Mouse (Mus musculus): ENCODE results near the gene Zfhx3. TPM values are rescaled to one million over a fixed set of nuclear protein-coding genes. Genes with fewer than 3 reads are reported as not detected.

Gene Zfhx3
- polyA plus RNA-seq, 1 experiment from 2014 or later: 8.2 TPM

DNA sequence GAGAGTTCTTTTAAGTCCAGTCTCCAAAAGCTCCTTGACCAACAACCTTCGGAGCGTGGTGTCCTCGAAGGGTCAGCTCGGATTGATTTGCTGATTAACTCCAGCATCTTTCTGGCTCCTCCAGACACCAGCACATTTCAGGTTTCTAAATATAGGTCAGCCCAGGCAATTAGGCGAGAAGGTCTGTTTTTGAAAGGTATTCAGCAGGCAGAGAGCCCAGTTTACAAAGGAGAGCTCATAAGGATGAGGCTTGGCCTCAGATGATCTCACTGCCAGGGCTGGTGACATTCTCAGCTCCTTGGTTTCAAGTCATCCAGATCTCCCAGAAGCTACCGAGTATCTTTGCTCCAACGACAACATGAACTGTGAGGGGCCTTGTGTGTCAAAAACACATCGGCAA is 535.7 kb downstream of the Zfhx3 start:
- no peaks in the 10 kb centered on the region for H3K36me3 ChIP-seq (ENCODE audit: insufficient read depth, low read length)
- no peaks in the 10 kb centered on the region for H3K9me3 ChIP-seq (ENCODE audit: low read length)
- no peak overlapping the region for H3K4me2 ChIP-seq (replicated peaks; ENCODE audit: low read depth, low read length)
- no peak for DNase-seq (ENCODE audit: low spot score)
- no peaks in the 10 kb centered on the region for H3K27me3 ChIP-seq (replicated peaks; ENCODE audit: insufficient read depth, low read length)
- TF ChIP-seq EP300 (IDR thresholded peaks at IDR 0.05): no peak
- no peak for TF ChIP-seq CTCF (IDR thresholded peaks at IDR 0.05)
- WGBS: 85% methylated on average over 8 of the region's 8 CpGs
- no peak for ATAC-seq
- no peaks in the 10 kb centered on the region for H3K4me1 ChIP-seq (ENCODE audit: insufficient read depth, low read depth, low read length)
- H3K4me3 ChIP-seq (ENCODE audit: low read depth, low read length): no peak overlapping the region
- H3K27ac ChIP-seq (ENCODE audit: low read length): no peak overlapping the region
- no peak overlapping the region for H3K9ac ChIP-seq (replicated peaks; ENCODE audit: low read depth)

DNA sequence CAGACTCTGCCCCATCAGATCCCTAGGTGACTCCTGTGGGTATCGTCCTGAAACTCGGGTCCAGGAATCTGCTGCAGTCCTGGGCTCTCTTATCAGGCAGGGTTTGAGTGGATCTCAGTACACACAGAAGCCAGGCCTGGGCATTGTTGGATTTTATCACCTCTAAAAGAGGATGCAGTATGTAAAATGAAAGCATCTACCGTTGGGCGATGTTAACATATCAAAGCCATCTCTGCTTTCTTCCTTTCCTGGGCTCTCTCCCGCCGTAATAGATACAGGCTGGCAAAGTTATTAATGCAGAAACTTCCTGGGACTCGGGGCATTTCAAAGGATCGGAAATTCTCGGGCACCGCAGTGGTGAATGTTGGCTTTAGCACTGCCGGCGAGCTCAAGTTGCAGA is 537.7 kb downstream of the Zfhx3 start:
- no peak for DNase-seq (ENCODE audit: low spot score)
- no peaks in the 10 kb centered on the region for H3K4me1 ChIP-seq (ENCODE audit: insufficient read depth, low read depth, low read length)
- no peak for TF ChIP-seq CTCF (IDR thresholded peaks at IDR 0.05)
- no peak for TF ChIP-seq EP300 (IDR thresholded peaks at IDR 0.05)
- H3K27ac ChIP-seq (ENCODE audit: low read length): no peak overlapping the region
- no peak overlapping the region for H3K4me2 ChIP-seq (replicated peaks; ENCODE audit: low read depth, low read length)
- no peak for ATAC-seq
- H3K9ac ChIP-seq (replicated peaks; ENCODE audit: low read depth): no peak overlapping the region
- H3K27me3 ChIP-seq (replicated peaks; ENCODE audit: insufficient read depth, low read length): no peaks in the 10 kb centered on the region
- 71% methylated on average over 12 of the region's 12 CpGs for WGBS
- H3K4me3 ChIP-seq (ENCODE audit: low read depth, low read length): no peak overlapping the region
- H3K9me3 ChIP-seq (ENCODE audit: low read length): no peaks in the 10 kb centered on the region
- no peaks in the 10 kb centered on the region for H3K36me3 ChIP-seq (ENCODE audit: insufficient read depth, low read length)

DNA sequence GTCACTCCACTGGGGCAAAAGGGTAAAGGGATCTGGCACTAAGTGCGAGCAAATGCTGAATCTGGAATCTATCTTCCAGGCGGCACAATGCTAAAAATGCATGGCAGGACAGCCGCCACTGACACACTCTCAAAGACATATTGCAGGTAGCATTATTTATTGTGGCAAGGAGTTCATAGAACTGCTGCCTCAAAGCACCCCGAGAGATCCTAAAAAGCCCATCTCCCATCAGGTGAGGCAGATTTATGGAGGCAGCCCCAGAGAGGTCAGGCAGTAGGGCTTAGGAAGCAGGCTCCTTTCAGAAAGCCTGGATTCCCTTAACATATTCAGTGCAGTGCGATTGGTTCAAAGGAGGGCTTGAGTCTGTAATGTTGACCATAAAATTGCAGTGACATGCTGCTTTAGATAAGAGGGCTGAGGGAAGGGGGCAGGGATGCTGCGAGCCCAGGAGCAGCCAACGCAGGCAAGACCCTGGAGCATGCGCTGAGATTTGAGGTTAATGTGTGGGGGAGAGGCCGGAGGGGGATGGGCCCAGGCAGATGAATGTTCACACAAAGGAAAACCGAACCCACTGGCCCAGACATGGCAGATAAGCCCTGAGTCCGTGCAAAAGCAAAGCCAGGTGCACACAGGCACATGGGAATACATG is 538.8 kb downstream of the Zfhx3 start:
- Histone ChIP-seq H3K9me3 (ENCODE audit: low read length) (no peaks in the 10 kb centered on the region), H3K4me2 (replicated peaks; ENCODE audit: low read depth, low read length) (no peak overlapping the region), H3K27me3 (replicated peaks; ENCODE audit: insufficient read depth, low read length) (no peaks in the 10 kb centered on the region), H3K27ac (ENCODE audit: low read length) (no peak overlapping the region), H3K9ac (replicated peaks; ENCODE audit: low read depth) (no peak overlapping the region), H3K4me1 (ENCODE audit: insufficient read depth, low read depth, low read length) (no peaks in the 10 kb centered on the region), H3K4me3 (ENCODE audit: low read depth, low read length) (no peak overlapping the region), H3K36me3 (ENCODE audit: insufficient read depth, low read length) (no peaks in the 10 kb centered on the region)
- DNase-seq (ENCODE audit: low spot score) (no peak), ATAC-seq (no peak)
- no peak for TF ChIP-seq EP300 (IDR thresholded peaks at IDR 0.05)
- no peak for TF ChIP-seq CTCF (IDR thresholded peaks at IDR 0.05)
- 47% methylated on average over 11 of the region's 11 CpGs for WGBS

DNA sequence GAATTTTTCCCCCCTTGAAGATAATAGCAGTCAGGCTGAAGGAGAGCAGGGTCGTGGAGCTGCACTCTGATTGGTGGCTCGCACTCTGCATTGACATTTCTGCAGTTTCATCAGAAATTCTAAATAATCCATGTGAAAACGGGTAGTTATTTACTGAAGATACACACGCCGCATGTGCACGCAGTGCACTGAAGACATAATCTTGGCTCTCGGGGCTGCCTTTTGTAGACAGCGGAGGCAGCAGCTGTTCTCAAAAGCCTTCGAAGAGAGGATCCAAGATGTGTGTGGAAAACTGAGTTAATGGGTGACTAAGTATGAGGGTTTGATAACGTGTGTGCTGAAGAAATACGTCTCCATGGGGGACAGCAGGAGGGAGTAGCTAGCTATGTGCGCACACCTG is 553.7 kb downstream of the Zfhx3 start:
- 39% methylated on average over 12 of the region's 12 CpGs for WGBS
- no peak for ATAC-seq
- H3K27ac ChIP-seq (ENCODE audit: low read length): no peak overlapping the region

DNA sequence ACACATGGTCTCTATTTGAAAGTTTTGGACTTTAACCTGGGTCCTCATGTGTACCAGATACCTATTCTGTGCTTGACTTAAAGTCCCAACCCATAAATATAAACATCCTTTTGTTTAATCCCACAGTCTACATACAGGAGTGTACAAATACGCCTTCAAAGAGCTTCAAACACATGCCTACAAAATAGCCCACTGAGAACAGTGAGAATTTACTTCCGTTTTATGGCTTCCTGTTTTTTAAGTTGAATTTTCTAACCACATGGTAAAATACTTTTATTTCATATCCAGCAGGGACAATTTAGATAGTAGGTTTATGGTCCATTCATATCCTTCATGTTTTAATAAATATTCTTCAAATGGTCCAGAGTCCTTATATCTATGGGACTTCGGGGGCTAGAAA is 564.3 kb downstream of the Zfhx3 start:
- H3K36me3 ChIP-seq (ENCODE audit: insufficient read depth, low read length): no peaks in the 10 kb centered on the region
- DNase-seq (ENCODE audit: low spot score): no peak
- no peak overlapping the region for H3K9ac ChIP-seq (replicated peaks; ENCODE audit: low read depth)
- H3K4me1 ChIP-seq (ENCODE audit: insufficient read depth, low read depth, low read length): no peaks in the 10 kb centered on the region
- 81% methylated on average over 3 of the region's 3 CpGs for whole genome bisulfite sequencing
- no peak overlapping the region for H3K27ac ChIP-seq (ENCODE audit: low read length)
- no peak for ATAC-seq
- H3K4me3 ChIP-seq (ENCODE audit: low read depth, low read length): no peak overlapping the region
- H3K9me3 ChIP-seq (ENCODE audit: low read length): no peaks in the 10 kb centered on the region
- H3K4me2 ChIP-seq (replicated peaks; ENCODE audit: low read depth, low read length): no peak overlapping the region
- no peak for TF ChIP-seq EP300 (IDR thresholded peaks at IDR 0.05)
- no peak for TF ChIP-seq CTCF (IDR thresholded peaks at IDR 0.05)
- H3K27me3 ChIP-seq (replicated peaks; ENCODE audit: insufficient read depth, low read length): no peaks in the 10 kb centered on the region

More for the DNA sequence above, 553.7 kb downstream of the Zfhx3 start:
- no peaks in the 10 kb centered on the region for H3K36me3 ChIP-seq (ENCODE audit: insufficient read depth, low read length)
- H3K9me3 ChIP-seq (ENCODE audit: low read length): no peaks in the 10 kb centered on the region
- peak; percentile 7 for DNase-seq (ENCODE audit: low spot score)
- no peaks in the 10 kb centered on the region for H3K27me3 ChIP-seq (replicated peaks; ENCODE audit: insufficient read depth, low read length)
- no peaks in the 10 kb centered on the region for H3K4me1 ChIP-seq (ENCODE audit: insufficient read depth, low read depth, low read length)
- TF ChIP-seq CTCF (IDR thresholded peaks at IDR 0.05) (no peak), EP300 (IDR thresholded peaks at IDR 0.05) (no peak)
- no peak overlapping the region for H3K4me3 ChIP-seq (ENCODE audit: low read depth, low read length)
- no peak overlapping the region for H3K9ac ChIP-seq (replicated peaks; ENCODE audit: low read depth)
- no peak overlapping the region for H3K4me2 ChIP-seq (replicated peaks; ENCODE audit: low read depth, low read length)

DNA sequence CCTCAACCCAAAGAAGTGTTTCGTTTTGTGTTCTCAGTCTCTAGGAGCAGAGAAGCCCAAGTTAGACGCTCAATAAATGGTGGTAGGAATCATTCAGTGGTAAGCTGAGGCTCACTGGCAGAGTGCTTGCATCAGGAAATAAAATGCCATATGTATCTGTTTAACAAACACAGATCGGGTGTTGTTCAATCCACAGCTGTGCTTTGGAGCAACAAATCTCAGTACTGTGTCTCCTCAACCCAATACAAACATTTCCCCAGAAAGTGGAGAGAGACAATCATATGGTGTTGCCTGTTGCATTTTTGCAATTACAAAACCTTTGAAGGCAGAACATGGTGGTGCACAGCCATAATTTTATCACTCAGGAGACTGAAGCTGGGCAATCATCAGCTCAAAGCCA is 565.3 kb downstream of the Zfhx3 start:
- H3K9ac ChIP-seq (replicated peaks; ENCODE audit: low read depth): no peak overlapping the region
- H3K27ac ChIP-seq (ENCODE audit: low read length): no peak overlapping the region
- WGBS: 89% methylated on average over 3 of the region's 3 CpGs
- no peak for DNase-seq (ENCODE audit: low spot score)
- no peak overlapping the region for H3K4me2 ChIP-seq (replicated peaks; ENCODE audit: low read depth, low read length)
- TF ChIP-seq EP300 (IDR thresholded peaks at IDR 0.05) (no peak), CTCF (IDR thresholded peaks at IDR 0.05) (no peak)
- no peak for ATAC-seq
- H3K9me3 ChIP-seq (ENCODE audit: low read length): no peaks in the 10 kb centered on the region
- H3K4me3 ChIP-seq (ENCODE audit: low read depth, low read length): no peak overlapping the region
- no peaks in the 10 kb centered on the region for H3K36me3 ChIP-seq (ENCODE audit: insufficient read depth, low read length)
- no peaks in the 10 kb centered on the region for H3K4me1 ChIP-seq (ENCODE audit: insufficient read depth, low read depth, low read length)
- H3K27me3 ChIP-seq (replicated peaks; ENCODE audit: insufficient read depth, low read length): no peaks in the 10 kb centered on the region
